Mouse (Mus musculus) megakaryocyte, embryonic 14.5 days (primary cell): ENCODE data around the gene Dse.

Experiments
- FLI1 ChIP-seq: IDR thresholded peaks from 2 replicates; pipeline ENCODE4 v1.6.1; 2012; ENCODE audit warnings: low read length, inconsistent platforms, mixed read lengths
- GATA1 ChIP-seq: IDR thresholded peaks from 3 replicates; pipeline ENCODE4 v1.6.1; 2012; ENCODE audit warnings: mixed read lengths, low read length, inconsistent platforms, borderline replicate concordance

- TF ChIP-seq GATA1 = no peak
- TF ChIP-seq FLI1 = no peak
These were observed 71.1 kb downstream of the Dse start for GRCm38 (mm10) chr10:34136432-34136831.
